Mouse (Mus musculus) kidney, adult 2 months (tissue): ENCODE measurements at regions not wholly inside any gene's neighbourhood (a gene's known extent, or its start where the extent isn't known, plus 50 kb on each side); places are given as distances from the start of the nearest gene placed in this dataset.

ENCODE experiments used
- CTCF ChIP-seq: fragments of 200-500 bp; conservative IDR thresholded peaks from 2 replicates; pipeline ENCODE4 v1.5.1; 2011; ENCODE audit warnings: low read depth, mild to moderate bottlenecking, control low read depth, low read length, moderate library complexity, mixed read lengths; ENCODE audit not compliant: insufficient read depth, insufficient read length
- POLR2A ChIP-seq: fragments of 200-500 bp; IDR thresholded peaks from one replicate; pipeline ENCODE4 v1.6.1; 2011; ENCODE audit warnings: low read depth, low read length, control low read depth

GRCm38 (mm10) chr3:151003524-151003923, 434.2 kb upstream of the Adgrl4 start:
- TF ChIP-seq POLR2A (no peak), CTCF (no peak)
